ENCODE assay signal across 9 mouse cellular contexts in the genomic region with DNA sequence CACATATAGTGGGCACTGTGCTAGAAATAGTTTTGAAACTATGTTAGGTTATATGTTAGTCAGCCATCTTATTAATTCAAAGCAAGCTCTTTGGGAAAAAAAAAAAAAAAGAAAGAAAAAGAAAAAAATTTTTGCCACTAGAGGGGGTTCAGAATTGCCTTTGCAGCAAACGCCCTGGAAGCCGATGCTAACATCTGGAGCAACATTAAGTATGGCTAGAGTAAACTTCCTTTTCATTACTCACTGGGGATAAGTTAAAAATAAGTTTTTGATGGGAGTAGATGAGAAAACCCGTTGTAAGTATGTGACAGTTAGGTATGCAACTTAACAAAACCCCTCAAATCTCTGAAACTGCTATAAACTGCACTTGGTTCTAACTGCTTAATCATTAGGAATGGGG. TPM values are rescaled to one million over a fixed set of nuclear protein-coding genes. Genes with fewer than 3 reads are reported as not detected.
DNase-seq lines count a peak whose midpoint lies in the region; ATAC-seq and TF ChIP-seq lines count a peak whose summit lies in the region.
"Had no signal": no experiment of that assay in that cellular context is flagged by ENCODE, and none has a peak within 500 bp of the region (broad histone marks: within the 10 kb centered on the region; RNA-seq: fewer than 3 reads in every experiment).

No protein-coding gene starts in this region.

- H3K27me3 ChIP-seq in E14TG2a.4 (ENCODE audit: insufficient read depth, low read length): peaks cover 4% of the 10 kb centered on the region; the same call in 1 of the 2 replicates
- H3K27me3 ChIP-seq in limb, embryonic 15.5 days: no peaks in the 10 kb centered on the region

- 2% methylated on average over 3 of the region's 3 CpGs for WGBS in limb, embryonic 15.5 days

- peak overlapping the region; percentile 77 for H3K27ac ChIP-seq in limb, embryonic 15.5 days

- no peak for ATAC-seq in limb, embryonic 15.5 days (ENCODE audit: insufficient number of reproducible peaks, low FRiP score, low TSS enrichment, low read depth)

- H3K4me3 ChIP-seq in E14TG2a.4 (replicated peaks; ENCODE audit: low read length): no peak overlapping the region
- H3K4me3 ChIP-seq in limb, embryonic 15.5 days: no peak overlapping the region

- H3K4me2 ChIP-seq in limb, embryonic 15.5 days: no peak overlapping the region

- no peaks in the 10 kb centered on the region for H3K9me3 ChIP-seq in E14TG2a.4 (ENCODE audit: low read length)
- H3K9me3 ChIP-seq in limb, embryonic 15.5 days: no peaks in the 10 kb centered on the region

- H3K9ac ChIP-seq in limb, embryonic 15.5 days: no peak overlapping the region

- H3K36me3 ChIP-seq in E14TG2a.4 (ENCODE audit: insufficient read depth, low read length): no peaks in the 10 kb centered on the region
- no peaks in the 10 kb centered on the region for H3K36me3 ChIP-seq in limb, embryonic 15.5 days

- peak; percentile 34 for TF ChIP-seq CTCF in E14TG2a.4 (conservative IDR thresholded peaks at IDR 0.05; ENCODE audit: low read length)

- H3K4me1 ChIP-seq in E14TG2a.4 (replicated peaks; ENCODE audit: low read depth, low read length): no peaks in the 10 kb centered on the region
- H3K4me1 ChIP-seq in limb, embryonic 15.5 days: peaks cover 10% of the 10 kb centered on the region

- peak; percentile 12 to 49 for DNase-seq in kidney, postnatal 4 days
- DNase-seq in kidney, postnatal 25 days: no peak
- DNase-seq in ZHBTc4 (ENCODE audit: low read depth, low spot score): peak; percentile 34
- no peak for DNase-seq in frontal cortex, postnatal 36 days (ENCODE audit: low spot score in 2 of 2)
- no peak for DNase-seq in gastrocnemius, postnatal 10 days
- no peak for DNase-seq in urinary bladder, postnatal 4 days (ENCODE audit: low spot score in 2 of 2)
- DNase-seq: gastrocnemius, postnatal 36 days had no signal

RNA-seq across cellular contexts. Expression of a gene that starts 57.7 kb away (rescaled TPM):
- 138 and 143 TPM in 2 replicates for polyA plus RNA-seq in limb, embryonic 15.5 days (2015; fragmentation: Nextera tagmentation; extraction: Ambion mirVana)
- 10 to 100 TPM; 40.5 to 51.0 TPM for total RNA-seq in gastrocnemius, postnatal 10 days (2021)

Comparison
In these comparisons a context has a peak if more than half of its experiments do, and no peak if none do; other contexts are left out.
1. DNase-seq: peak in kidney, postnatal 4 days (2 of 2) and ZHBTc4 (single experiment); none in kidney, postnatal 25 days (0 of 2), frontal cortex, postnatal 36 days (0 of 2), gastrocnemius, postnatal 10 days (single experiment) and urinary bladder, postnatal 4 days (0 of 2).